Mouse (Mus musculus) CD4-positive, CD25-positive, alpha-beta regulatory T cell, adult 2 months (primary cell): ENCODE results near the gene Plekhg3.

Source experiments
- DNase-seq: peaks from one replicate; pipeline ENCODE4 v3.0.0-alpha.2; 2012; ENCODE audit warnings: low read depth, low spot score

Plekhg3 gene

DNA sequence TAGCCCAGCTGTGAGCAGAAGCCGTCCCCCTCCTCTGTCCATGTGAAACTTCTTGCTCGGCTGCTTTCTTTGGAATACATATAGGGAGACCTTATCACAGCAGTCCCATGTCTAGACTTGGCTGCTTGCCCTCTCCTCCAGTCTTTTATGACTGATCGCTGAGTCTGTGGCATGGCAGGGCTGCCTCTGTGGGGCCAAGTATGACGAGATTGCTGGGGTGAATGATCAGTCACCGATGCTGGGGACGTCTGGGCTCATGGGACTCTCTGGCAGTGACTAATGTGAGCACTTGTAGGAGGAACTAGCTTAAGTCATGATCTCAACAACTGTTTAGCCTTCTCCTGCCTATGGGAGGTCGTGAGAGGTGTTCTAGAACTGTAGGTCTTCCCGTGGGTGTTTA lies 21.6 kb downstream of the Plekhg3 start:
- DNase-seq: no peak

- DNase-seq: no peak
Observed at GRCm38 (mm10) chr12:76552958-76553357, 22.3 kb downstream of the Plekhg3 start.

GRCm38 (mm10) chr12:76553917-76554316 lies 23.2 kb downstream of the Plekhg3 start:
- no peak for DNase-seq

GRCm38 (mm10) chr12:76554392-76554791 lies 23.7 kb downstream of the Plekhg3 start:
- no peak for DNase-seq

GRCm38 (mm10) chr12:76554871-76555386 lies 24.2 kb downstream of the Plekhg3 start:
- DNase-seq: no peak

DNA sequence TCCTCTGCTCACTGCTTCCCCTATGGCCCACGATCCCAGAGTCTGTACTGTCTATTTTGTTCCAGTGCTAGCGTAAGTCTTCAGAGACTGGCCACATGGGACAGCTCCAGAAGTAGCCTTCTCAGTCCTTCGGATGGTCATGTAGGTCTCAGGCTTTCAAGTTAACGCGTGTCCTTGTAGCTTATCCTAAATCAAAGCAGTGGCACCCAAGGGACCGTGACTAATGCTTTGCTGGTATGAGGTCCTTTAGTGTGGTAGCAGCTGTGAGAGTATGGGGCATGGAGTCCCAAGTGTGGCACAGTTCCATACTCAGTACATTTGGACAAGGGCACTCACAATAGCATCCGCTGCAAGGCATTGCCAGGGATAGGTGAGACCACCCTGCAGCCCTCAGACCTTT lies 25.5 kb downstream of the Plekhg3 start:
- no peak for DNase-seq

DNA sequence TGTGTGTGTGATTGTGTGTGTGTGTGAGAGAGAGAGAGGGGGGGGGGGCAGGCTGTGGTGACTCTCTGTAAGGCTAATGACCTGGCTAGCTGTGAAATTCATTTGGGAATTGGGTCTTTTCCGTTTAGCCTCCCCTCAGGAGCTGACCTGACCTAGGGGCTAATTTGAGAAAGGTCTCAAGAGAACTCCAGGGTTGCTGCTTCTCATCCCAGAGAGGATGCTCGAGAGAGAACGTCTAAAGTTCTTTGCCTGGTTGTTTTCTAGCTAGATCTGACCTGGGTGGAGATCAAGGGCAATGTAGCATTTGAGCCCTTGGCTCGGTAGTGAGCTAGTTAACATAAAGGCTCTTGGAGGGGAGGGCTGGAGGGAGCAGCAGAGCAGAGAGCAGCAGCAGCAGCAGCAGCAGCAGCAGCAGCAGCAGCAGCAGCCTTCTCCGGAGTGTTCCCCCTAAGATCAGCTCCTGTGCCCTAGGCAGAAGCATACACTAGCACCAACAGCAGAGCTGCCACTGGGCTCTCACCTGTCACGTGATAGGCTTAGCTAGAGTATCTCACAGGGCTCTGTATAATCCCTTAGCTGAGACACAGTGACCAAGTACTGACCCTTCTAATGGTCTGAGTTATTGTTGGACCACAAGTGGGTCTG lies 26.2 kb downstream of the Plekhg3 start:
- no peak for DNase-seq

DNA sequence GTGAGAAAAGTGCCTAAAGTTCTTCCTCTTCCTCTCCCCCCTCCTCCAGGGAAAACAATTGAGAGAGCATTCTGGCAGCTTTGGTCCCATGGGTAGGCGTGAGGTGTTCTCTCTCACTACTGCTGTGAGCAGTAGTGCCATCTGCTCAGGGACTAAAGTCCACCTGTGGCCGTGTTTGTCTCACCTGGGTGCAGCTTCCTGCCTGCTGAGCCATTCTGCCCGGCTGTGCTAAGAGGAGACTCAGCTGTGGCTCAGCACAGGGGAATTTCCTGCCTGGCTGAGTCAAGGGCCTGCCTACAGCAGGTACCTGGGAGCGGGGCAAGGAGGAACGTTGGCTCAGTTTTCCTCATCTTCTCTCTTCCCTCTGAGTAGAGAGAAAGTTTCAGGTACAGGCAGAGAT lies 27.5 kb downstream of the Plekhg3 start:
- DNase-seq: no peak

GRCm38 (mm10) chr12:76562196-76562595 lies 31.5 kb downstream of the Plekhg3 start:
- no peak for DNase-seq

DNA sequence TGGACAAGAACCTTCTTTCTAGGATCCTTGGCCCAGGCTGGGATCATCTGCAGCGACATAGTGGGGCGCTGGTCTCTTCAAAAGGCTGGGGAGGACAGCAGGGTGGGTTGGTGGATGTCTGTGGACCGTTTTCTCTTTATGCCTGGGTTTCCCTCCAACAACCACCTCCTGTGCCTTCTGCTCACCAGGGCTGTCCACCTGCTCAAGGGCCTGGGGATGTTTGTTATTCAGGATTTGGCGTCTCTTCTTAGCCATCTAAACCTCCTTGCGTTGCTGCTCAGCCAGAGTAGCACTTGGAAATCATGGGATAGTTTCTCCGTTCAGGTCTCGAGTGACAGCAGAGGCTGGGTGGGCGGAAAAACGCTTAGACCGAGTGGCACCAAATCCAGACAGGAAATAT lies 35.6 kb downstream of the Plekhg3 start:
- DNase-seq: no peak

GRCm38 (mm10) chr12:76570221-76570940 lies 39.7 kb downstream of the Plekhg3 start:
- no peak for DNase-seq

GRCm38 (mm10) chr12:76571266-76571665 lies 40.6 kb downstream of the Plekhg3 start:
- no peak for DNase-seq

DNA sequence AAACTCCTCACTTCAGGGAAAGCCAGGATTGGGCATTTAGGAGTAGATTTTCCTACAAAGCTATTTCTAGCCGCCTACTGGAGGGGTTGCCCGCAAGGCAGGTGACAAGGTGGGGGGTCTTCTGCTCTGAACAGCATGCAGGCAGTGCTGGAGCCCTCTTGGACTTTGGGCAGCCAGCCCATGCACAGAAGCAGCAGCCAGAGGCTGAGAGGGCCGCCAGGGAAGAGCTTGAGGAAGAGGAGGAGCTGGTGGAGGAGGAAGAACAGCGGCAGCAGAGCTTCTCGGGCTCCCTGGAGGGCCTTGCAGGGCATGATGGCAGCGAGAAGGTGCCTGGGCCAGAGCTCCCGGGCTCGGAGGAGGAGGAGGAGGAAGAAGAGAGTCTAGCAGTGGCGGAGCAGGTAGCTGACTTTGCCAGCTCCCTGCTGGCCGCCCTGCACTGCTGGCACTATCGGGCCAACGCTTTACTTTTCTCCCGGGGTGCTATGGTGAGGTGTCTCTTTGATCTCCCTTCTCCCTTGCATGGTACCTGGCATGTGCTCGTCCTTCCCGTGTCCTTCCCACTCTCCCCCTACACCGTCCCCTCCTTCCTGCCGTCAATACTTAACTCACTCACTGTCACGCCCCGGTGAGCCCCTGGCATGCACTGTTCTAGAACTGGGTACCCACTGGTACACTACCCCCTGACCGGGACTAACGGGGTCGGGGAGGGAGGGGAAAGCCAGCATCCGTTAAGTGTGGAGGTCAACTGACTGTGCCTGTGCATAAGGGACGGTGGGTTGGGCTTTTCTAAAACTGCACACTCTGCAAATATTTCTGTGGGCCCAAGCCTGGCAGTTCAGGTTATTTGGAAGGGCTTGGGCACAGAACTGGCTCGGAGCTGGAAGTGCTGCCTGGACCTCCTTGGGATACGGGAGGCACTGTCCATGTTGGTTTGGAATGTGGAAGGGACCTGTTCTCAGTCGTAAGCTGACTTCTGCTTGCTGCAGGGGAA lies 41.9 kb downstream of the Plekhg3 start:
- DNase-seq: no peak

- DNase-seq: no peak
Observed at GRCm38 (mm10) chr12:76573381-76573780, 42.7 kb downstream of the Plekhg3 start.

- no peak for DNase-seq
Observed at GRCm38 (mm10) chr12:76574815-76575214, 44.1 kb downstream of the Plekhg3 start.

DNA sequence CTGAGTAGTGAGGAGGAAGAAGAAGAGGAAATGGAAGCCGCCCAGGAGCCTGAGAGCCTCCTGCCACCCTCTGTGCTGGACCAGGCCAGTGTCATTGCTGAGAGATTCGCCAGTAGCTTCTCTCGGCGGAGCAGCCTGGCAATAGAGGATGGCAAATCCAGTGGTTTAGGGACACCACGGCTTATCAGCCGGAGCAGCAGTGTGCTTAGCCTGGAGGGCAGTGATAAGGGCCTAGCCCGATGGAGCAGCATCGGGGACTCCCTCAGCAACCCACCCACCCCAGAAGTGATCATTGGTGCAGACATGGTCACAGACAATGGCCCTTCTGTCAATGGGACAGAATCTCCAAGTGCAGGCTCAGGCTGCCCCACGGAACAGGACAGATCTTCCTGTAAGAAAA lies 45.4 kb downstream of the Plekhg3 start:
- DNase-seq: no peak

DNA sequence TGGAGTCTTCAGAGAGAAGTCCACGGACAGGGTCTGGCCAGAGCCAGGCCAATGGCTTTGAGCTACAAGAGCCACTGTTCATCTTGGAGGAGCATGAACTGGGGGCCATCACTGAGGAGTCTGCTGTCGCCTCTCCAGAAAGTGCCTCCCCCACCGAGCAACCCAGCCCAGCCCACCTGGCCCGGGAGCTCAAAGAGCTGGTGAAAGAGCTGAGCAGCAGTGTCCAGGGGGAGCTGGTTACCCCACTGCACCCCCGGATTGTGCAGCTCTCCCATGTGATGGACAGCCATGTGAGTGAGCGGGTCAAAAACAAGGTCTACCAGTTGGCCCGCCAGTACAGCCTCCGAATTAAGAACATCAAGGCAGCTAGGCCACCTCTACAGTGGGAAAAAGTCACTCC lies 46.1 kb downstream of the Plekhg3 start:
- no peak for DNase-seq

- no peak for DNase-seq
Observed at GRCm38 (mm10) chr12:76577858-76578257, 47.2 kb downstream of the Plekhg3 start.

GRCm38 (mm10) chr12:76578465-76578864 lies 47.8 kb downstream of the Plekhg3 start:
- no peak for DNase-seq

DNA sequence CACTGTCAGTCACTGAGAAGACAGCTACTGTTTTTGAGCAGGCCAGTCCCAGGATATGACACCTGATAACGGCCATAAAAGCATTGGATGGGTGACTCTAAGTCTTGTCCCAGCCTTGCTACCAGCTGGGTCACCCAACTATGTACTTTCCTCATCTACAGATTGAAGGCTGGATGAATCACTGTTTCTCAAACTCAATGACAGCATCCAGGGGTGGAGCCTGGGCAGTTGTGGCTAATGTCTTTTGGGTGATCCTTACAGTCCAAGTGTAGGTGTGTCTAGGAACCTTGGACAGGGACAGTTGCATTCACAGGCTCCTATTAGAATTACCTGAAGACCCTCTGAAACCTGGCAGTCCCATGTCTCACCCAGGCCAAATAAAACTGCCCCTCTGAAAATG lies 49.1 kb downstream of the Plekhg3 start:
- no peak for DNase-seq

DNA sequence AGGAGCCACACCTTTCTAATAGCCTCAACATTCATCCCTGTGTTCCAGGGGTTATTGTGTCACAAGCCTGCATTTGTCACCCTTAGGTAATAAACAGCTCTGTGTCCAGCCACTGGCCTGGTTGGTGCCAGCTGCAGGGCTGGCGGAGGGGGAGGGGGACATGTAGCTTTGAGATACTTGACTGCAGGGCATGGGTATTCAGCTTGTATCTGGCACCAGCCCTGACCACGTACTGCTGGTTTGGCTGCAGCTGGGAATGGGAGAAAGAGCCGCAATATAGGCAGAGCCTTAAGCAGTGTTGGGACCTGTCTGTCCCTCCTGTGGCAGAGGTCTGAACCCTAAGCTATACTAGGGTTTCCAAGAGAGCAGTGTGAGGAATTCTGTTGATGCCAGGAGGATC lies 51.4 kb downstream of the Plekhg3 start:
- DNase-seq: no peak

DNA sequence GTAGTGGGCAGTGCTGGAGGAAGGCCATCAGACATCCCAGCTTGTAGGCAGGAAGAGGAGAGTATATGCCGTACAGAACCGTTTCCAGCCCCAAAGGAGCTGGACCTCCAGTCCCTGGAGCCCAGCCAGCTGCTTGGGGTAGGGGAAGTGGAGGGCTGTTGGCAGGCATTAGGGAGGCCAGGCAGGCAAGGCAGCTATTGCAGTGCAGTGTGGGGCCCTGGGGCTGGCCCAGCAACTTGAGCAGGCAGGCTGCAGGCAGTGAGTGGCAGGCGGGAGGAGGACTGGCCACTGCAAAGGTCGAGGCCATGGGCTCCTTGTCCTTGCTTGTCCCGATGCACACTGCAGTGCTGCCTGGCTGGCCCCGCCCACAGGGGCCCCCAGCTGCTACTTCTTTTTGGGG lies 52.1 kb downstream of the Plekhg3 start:
- DNase-seq: no peak
